In the genomic region with DNA sequence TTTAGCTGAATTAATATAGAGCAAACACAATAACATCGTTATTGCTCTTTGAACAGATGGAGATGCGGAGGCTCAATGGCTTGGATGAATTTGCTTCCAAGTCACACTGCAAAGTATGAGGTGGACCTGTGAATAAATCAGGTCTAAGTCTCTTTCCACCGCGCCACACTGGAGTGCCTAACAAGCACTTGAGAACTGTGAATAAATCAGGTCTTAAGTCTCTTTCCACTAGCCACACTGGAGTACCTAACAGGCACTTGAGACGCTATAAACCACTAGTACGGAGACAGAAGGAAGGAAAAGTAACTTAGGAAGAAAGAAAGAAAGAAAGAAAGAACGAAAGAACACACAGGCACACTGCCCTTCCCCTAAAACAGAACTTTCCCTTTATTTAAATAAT, we compare ENCODE assay signal across 7 mouse cellular contexts. TPM values are rescaled to one million over a fixed set of nuclear protein-coding genes. Genes with fewer than 3 reads are reported as not detected.
A peak's percentile ranks its signal among the peaks of the same experiment; 100 is the strongest.
DNase-seq lines count a peak whose midpoint lies in the region; ATAC-seq and TF ChIP-seq lines count a peak whose summit lies in the region.

No protein-coding gene starts in this region.

- peak; percentile 21 for DNase-seq in thymus, postnatal 4 days
- DNase-seq in thymus, postnatal 10 days (ENCODE audit: low spot score in 2 of 2), result no peak
- peak; percentile 27 to 61 for DNase-seq in lung, adult 18-20 months
- DNase-seq in stomach, postnatal 0 days (ENCODE audit: low spot score), result no peak
- DNase-seq in urinary bladder, postnatal 4 days (ENCODE audit: low spot score in 2 of 2), result no peak

- no peaks in the 10 kb centered on the region for H3K27me3 ChIP-seq in forebrain, embryonic 15.5 days
- no peaks in the 10 kb centered on the region for H3K27me3 ChIP-seq in stomach, postnatal 0 days (ENCODE audit: control insufficient read depth, insufficient read depth, low read length)

- no peak for TF ChIP-seq CTCF in stomach, postnatal 0 days (IDR thresholded peaks at IDR 0.05; ENCODE audit: low read depth)

- no peak overlapping the region for H3K27ac ChIP-seq in forebrain, embryonic 15.5 days (replicated peaks)
- no peak overlapping the region for H3K27ac ChIP-seq in stomach, postnatal 0 days (replicated peaks)

- H3K36me3 ChIP-seq in forebrain, embryonic 15.5 days, result no peaks in the 10 kb centered on the region
- no peaks in the 10 kb centered on the region for H3K36me3 ChIP-seq in stomach, postnatal 0 days (ENCODE audit: control insufficient read depth, insufficient read depth, low read length)

- peak overlapping the region; percentile 90 for H3K4me3 ChIP-seq in forebrain, embryonic 15.5 days
- H3K4me3 ChIP-seq in stomach, postnatal 0 days (ENCODE audit: low read depth, low read length), result peak overlapping the region; percentile 65

- peak overlapping the region; percentile 87 for H3K9ac ChIP-seq in forebrain, embryonic 15.5 days (replicated peaks)
- no peak overlapping the region for H3K9ac ChIP-seq in stomach, postnatal 0 days (ENCODE audit: low read length)

- H3K4me2 ChIP-seq in forebrain, embryonic 15.5 days (replicated peaks), result peak overlapping the region; percentile 70
- peak overlapping the region; percentile 65 for H3K4me2 ChIP-seq in stomach, postnatal 0 days (replicated peaks; ENCODE audit: low read depth)

- H3K9me3 ChIP-seq in forebrain, embryonic 15.5 days, result no peaks in the 10 kb centered on the region
- H3K9me3 ChIP-seq in stomach, postnatal 0 days (ENCODE audit: control insufficient read depth, low read length), result no peaks in the 10 kb centered on the region

- 6% methylated on average over 7 of the region's 7 CpGs for WGBS in forebrain, embryonic 15.5 days
- 22% methylated on average over 7 of the region's 7 CpGs for WGBS in stomach, postnatal 0 days

- H3K4me1 ChIP-seq in forebrain, embryonic 15.5 days, result peaks cover 26% of the 10 kb centered on the region
- H3K4me1 ChIP-seq in stomach, postnatal 0 days (replicated peaks; ENCODE audit: control insufficient read depth, insufficient read depth), result no peaks in the 10 kb centered on the region

- no peak for TF ChIP-seq EP300 in stomach, postnatal 0 days (optimal IDR thresholded peaks at IDR 0.05)

- no peak for ATAC-seq in forebrain, embryonic 15.5 days (replicated peaks)
- no peak for ATAC-seq in stomach, postnatal 0 days (ENCODE audit: low FRiP score, low TSS enrichment)
- ATAC-seq in megakaryocyte progenitor cell, adult 5-6 weeks (replicated peaks; ENCODE audit: poor library complexity), result no peak

RNA-seq across cellular contexts. Expression of gene Usp15, which starts 1.3 kb away (rescaled TPM):
- polyA plus RNA-seq in forebrain, embryonic 15.5 days (2015; fragmentation: Nextera tagmentation; extraction: Ambion mirVana), result 65.1 and 66.8 TPM in 2 replicates
- polyA plus RNA-seq in stomach, postnatal 0 days (2015; fragmentation: Nextera tagmentation; extraction: Ambion mirVana), result 55.7 and 55.9 TPM in 2 replicates
- 129 and 132 TPM in 2 replicates for total RNA-seq in megakaryocyte progenitor cell, adult 5-6 weeks (2015)
- total RNA-seq in megakaryocyte progenitor cell, adult 5-6 weeks (2017), result 170 and 218 TPM in 2 replicates

Comparison
In these comparisons a context has a peak if more than half of its experiments do, and no peak if none do; other contexts are left out.
1. DNase-seq: peak in thymus, postnatal 4 days (single experiment) and lung, adult 18-20 months (2 of 2); none in thymus, postnatal 10 days (0 of 2), stomach, postnatal 0 days (single experiment) and urinary bladder, postnatal 4 days (0 of 2).